Mouse (Mus musculus) Patski (cell line): ENCODE measurements around the gene Rhebl1. TPM values are rescaled to one million over a fixed set of nuclear protein-coding genes. Genes with fewer than 3 reads are reported as not detected.
A peak's percentile ranks its signal among the peaks of the same experiment; 100 is the strongest.
"Not testable (repeated sequence)": the region's sequence is repeated elsewhere in the genome, so short reads cannot be mapped to it uniquely, and the experiment has no call there.

Experiments
- ATAC-seq: fragments of 100-300 bp; one replicate; pipeline ENCODE4 v1.8.0; 2021
- CTCF ChIA-PET: fragments of 350-600 bp; sonication (Branson Sonifier 250); formaldehyde crosslinking; loops from one replicate; lab custom pipeline; 2022; ENCODE audit warnings: inconsistent platforms; lab: Charles Lee
- POLR2A ChIA-PET: fragments of 350-600 bp; sonication (Branson Sonifier 250); formaldehyde crosslinking; loops from one replicate; lab custom pipeline; 2022; ENCODE audit warnings: antibody characterized with exemption, inconsistent platforms; lab: Charles Lee
- DNase-seq: peaks from one replicate; pipeline ENCODE4 v3.0.0-alpha.2; 2011; ENCODE audit warnings: low read depth, low spot score
- H3K27me3 ChIP-seq: fragments of 371-371 bp; one replicate; pipeline ENCODE4 v1.5.1; 2021
- CTCF ChIP-seq: fragments of 100-300 bp; IDR thresholded peaks from one replicate; pipeline ENCODE4 v1.5.1; 2021
- in situ Hi-C: fragments of 300-500 bp; cut with MboI; formaldehyde crosslinking; loops from 3 replicates; pipeline ENCODE4 v1.11.1; 2018; ENCODE audit warnings: low pct_unique_long_range_greater_than_20kb, mixed read lengths
- polyA plus RNA-seq: library from polyadenylated mRNA; unstranded; gene quantifications from one replicate; pipeline ENCODE4 v1.2.3, GENCODE M21; 2021

The Rhebl1 gene
- polyA plus RNA-seq, 1 experiment from 2014 or later, result 17.0 TPM

GRCm38 (mm10) chr15:98930017-98930734 lies 35.8 kb upstream of the Rhebl1 start:
- in situ Hi-C loops, result no loop called here
- no peak for DNase-seq
- no peak for ATAC-seq
- H3K27me3 ChIP-seq, result no peaks in the 10 kb centered on the region
- CTCF ChIA-PET, result interaction anchor here (1.2 to 4.4 kb wide), 3 partner anchors 12 to 64 kb away, joined by 3 to 31 read pairs (median 3); no protein-coding TSS in a partner anchor
- TF ChIP-seq CTCF, result no peak
- POLR2A ChIA-PET, result interaction anchor here (1.3 to 1.5 kb wide), 3 partner anchors 22 to 58 kb away, joined by 3 to 9 read pairs (median 3); partner anchors contain the start of gene Kmt2d

GRCm38 (mm10) chr15:98928598-98929240 lies 34.4 kb upstream of the Rhebl1 start:
- peak; percentile 71 for ATAC-seq
- POLR2A ChIA-PET, result interaction anchor here (0.7 to 1.5 kb wide), 4 partner anchors 37 to 287 kb away, joined by 3 to 9 read pairs (median 6); partner anchors contain the start of gene Kmt2d

GRCm38 (mm10) chr15:98927566-98927965 lies 33.2 kb upstream of the Rhebl1 start:
- no peaks in the 10 kb centered on the region for H3K27me3 ChIP-seq
- TF ChIP-seq CTCF, result no peak
- ChIA-PET POLR2A (interaction anchor here (0.6 kb wide), 1 partner anchor 67 kb away, joined by 3 read pairs; no protein-coding TSS in a partner anchor), CTCF (interaction anchor here (0.8 to 4.4 kb wide), 7 partner anchors 12 to 66 kb away, joined by 3 to 31 read pairs (median 9); no protein-coding TSS in a partner anchor)
- in situ Hi-C loops, result no loop called here
- no peak for DNase-seq
- no peak for ATAC-seq

More at GRCm38 (mm10) chr15:98928598-98929240, 34.4 kb upstream of the Rhebl1 start:
- no peaks in the 10 kb centered on the region for H3K27me3 ChIP-seq
- DNase-seq, result peak; percentile 77
- in situ Hi-C loops, result no loop called here
- CTCF ChIA-PET, result interaction anchor here (0.7 to 4.4 kb wide), 16 partner anchors 13 to 72 kb away, joined by 3 to 31 read pairs (median 6); partner anchors contain the start of genes Gm49450 and Tuba1a
- peak; percentile 87 for TF ChIP-seq CTCF

GRCm38 (mm10) chr15:98924682-98925081 lies 30.3 kb upstream of the Rhebl1 start:
- in situ Hi-C loops, result no loop called here
- DNase-seq (no peak), ATAC-seq (no peak)

DNA sequence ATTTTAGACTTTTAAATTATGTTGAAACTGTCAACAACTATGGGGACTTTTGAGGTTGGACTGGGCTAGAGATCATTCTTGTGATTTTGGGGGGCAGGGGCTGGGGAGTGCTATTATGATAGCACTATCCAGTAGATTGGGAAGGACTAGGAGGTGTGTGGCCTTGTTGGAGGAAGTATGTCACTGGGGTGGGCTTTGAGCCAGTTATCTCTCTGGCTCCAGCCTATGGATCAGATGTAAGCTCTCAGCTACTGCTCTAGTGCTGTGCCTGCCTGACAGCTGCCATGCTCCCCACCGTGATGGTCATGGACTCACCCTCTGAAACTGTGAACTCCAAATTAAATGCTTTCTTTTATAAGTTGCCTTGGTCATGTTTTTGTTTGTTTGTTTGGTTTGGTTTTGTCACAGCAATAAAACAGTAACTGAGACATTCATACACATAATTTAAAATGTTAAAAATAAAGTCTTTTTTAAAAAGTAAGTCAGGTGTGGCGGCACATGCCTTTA lies 28.7 kb upstream of the Rhebl1 start:
- ATAC-seq (no peak), DNase-seq (no peak)
- in situ Hi-C loops, result no loop called here
- H3K27me3 ChIP-seq, result no peaks in the 10 kb centered on the region
- ChIA-PET POLR2A (interaction anchor here (2.0 kb wide), 1 partner anchor 10 kb away, joined by 5 read pairs; no protein-coding TSS in a partner anchor), CTCF (interaction anchor here (1.1 kb wide), 1 partner anchor 70 kb away, joined by 3 read pairs; no protein-coding TSS in a partner anchor)
- TF ChIP-seq CTCF, result no peak

More at GRCm38 (mm10) chr15:98924682-98925081, 30.3 kb upstream of the Rhebl1 start:
- ChIA-PET POLR2A (no interaction called here), CTCF (interaction anchor here (1.1 to 1.3 kb wide), 2 partner anchors 8 to 33 kb away, joined by 3 read pairs; no protein-coding TSS in a partner anchor)
- TF ChIP-seq CTCF, result no peak
- no peaks in the 10 kb centered on the region for H3K27me3 ChIP-seq

DNA sequence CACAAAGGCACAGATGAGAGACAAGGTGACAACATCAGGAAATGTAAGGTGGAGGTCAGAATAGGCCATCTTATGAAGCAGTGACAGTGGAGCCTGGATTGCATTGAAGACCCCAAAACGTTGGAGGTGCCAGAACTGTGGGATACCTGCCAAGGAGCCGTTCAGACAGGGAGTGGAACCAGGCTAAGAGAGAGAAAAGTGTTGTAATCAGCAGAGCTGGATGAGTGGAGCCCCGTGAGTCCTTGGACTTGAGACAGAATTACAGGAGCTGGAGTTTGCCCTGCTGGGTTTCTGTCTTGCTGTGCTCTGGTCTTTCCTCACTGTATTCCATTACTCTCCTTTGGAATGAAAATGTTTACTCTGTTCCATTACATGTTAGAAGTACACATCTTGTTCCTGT lies 28.2 kb upstream of the Rhebl1 start:
- TF ChIP-seq CTCF, result no peak
- ATAC-seq, result no peak
- H3K27me3 ChIP-seq, result no peaks in the 10 kb centered on the region
- ChIA-PET POLR2A (interaction anchor here (2.0 kb wide), 1 partner anchor 11 kb away, joined by 5 read pairs; no protein-coding TSS in a partner anchor), CTCF (interaction anchor here (1.1 kb wide), 1 partner anchor 70 kb away, joined by 3 read pairs; no protein-coding TSS in a partner anchor)
- DNase-seq, result no peak
- in situ Hi-C loops, result no loop called here

DNA sequence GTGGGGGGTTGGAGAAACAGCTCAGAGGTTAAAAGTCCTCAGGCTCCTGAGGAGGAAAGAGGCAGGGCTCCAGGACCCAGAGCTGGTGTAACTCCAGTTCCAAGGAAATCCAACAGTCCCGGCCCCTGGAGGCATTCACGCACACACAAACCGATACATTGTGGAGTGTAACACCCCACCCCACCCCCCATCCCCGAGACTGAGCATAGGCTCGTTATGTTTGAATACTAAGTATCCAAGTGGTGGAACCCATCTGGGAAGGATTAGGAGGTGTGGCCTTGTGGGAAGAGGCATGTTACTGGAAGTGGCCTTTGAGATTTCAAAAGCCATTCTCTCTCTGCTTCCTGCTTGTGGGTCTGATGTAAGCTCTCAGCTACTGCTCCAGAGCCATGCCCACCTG lies 27.2 kb upstream of the Rhebl1 start:
- in situ Hi-C loops, result no loop called here
- DNase-seq (no peak), ATAC-seq (no peak)
- ChIA-PET POLR2A (interaction anchor here (2.0 kb wide), 1 partner anchor 12 kb away, joined by 5 read pairs; no protein-coding TSS in a partner anchor), CTCF (interaction anchor here (1.9 kb wide), 1 partner anchor 72 kb away, joined by 4 read pairs; no protein-coding TSS in a partner anchor)
- TF ChIP-seq CTCF, result no peak
- H3K27me3 ChIP-seq, result no peaks in the 10 kb centered on the region

- CTCF ChIA-PET, DNase-seq, ATAC-seq, in situ Hi-C loops, H3K27me3 ChIP-seq: not testable (repeated sequence)
- POLR2A ChIA-PET, result interaction anchor here (1.0 to 2.1 kb wide), 2 partner anchors 16 to 36 kb away, joined by 3 to 7 read pairs; partner anchors contain the start of gene Tuba1b
Observed at GRCm38 (mm10) chr15:98918499-98918895, 24.2 kb upstream of the Rhebl1 start.

DNA sequence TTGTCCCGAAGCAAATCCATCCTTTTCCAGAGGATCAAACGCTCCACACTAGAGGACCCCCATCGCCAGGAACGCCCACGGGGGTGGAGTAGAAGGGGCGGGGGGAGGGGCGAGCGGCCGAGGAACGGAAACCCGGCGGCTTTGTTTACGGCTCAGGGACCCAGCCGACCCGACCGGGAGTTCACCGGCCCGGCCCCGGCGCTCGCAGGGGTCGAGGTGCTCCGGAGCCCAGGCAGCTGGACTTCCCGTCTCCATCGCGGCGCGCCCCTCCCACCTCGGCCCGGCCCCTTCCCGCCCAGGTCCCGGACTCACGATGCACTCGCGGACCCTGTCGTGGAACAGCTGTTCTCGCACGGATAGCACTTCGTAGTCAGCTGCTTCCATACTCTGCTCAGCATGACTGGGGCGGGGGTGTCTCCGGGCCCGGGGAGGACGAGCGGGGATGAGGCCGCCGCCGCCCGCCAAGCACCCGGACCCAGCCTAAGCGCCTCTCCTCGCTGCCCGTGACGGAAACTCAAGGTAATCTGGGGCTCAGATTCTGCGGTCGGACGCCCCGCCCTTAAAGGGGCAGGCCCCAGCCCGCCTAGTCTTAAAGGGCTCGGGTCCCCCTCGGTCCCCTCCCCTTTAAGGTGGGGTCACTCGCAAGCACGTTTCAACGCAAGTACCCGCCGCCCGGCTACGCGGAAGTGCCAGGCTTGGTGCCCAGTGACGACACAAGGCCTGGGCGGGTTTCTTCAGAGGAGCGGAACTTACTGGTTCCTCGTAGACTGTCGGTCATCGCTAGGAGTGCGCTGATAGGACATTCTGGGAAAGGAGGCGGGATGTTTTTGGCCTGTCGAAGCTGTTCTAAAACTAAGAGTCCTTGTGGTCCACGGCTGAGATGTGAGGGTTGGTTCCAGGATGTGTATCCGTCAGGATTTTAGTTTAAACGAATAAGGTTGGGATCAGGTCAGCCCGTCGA lies 23.5 kb upstream of the Rhebl1 start, which contains the start of gene Lmbr1l:
TSS of gene Lmbr1l (minus strand) at position 694 of the 961 bp plus-strand sequence.
- CTCF ChIA-PET, result no interaction called here
- peak; percentile 95 for ATAC-seq
- POLR2A ChIA-PET, result interaction anchor here (1.0 to 2.1 kb wide), 3 partner anchors 16 to 46 kb away, joined by 3 to 7 read pairs (median 3); partner anchors contain the start of genes Kmt2d and Tuba1b
- no peaks in the 10 kb centered on the region for H3K27me3 ChIP-seq
- peak; percentile 96 for DNase-seq
- no peak for TF ChIP-seq CTCF
- in situ Hi-C loops, result no loop called here
